Mouse (Mus musculus) right cerebral cortex, postnatal 14 days (tissue): ENCODE measurements around the gene Dlk2.

ENCODE experiments used
- DNase-seq: peaks from one replicate; pipeline ENCODE4 v3.0.0; 2022

Gene Dlk2

DNA sequence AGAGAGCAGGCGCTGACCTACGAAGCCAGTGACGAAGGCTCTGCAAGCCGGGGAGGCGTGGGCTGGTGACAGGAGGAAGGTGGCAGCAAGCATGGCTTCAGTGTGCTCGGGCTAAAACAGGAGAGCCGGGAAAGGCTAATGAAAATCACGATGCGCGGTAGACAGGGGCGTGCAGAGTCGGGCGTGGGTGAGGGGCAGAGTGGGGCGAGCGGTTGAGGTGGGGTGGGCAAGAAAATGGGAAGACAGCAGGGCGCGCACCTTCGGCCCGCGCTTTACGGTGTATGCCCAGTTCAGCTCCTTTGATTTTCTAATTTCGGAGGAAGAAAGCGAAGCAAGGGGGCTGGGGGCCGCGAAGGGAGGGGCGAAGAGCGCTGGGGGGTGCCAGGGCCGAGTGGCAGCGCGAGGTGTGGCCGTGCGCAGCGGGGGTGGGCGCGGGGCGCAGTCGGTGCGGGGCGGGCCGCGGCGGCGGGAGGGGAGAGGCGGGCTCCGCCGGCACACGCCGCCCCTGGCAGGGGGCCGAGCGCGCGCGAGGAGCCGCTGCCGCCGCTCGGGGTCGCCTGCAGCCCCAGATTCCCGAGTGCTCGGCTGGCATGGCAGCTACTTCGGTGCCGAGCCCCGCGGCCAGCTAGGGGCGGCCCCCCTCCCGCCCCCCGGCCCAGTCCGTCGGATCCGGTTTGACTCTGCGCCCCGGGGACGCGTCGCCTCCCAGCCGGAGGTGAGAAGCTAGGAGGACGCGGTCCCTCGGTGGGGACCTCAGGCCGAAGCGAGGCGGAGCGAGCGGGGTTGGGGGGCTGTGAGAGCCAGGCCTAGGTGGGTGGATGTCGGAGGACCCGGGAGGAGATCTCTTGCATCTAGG lies at the start of gene Dlk2:
Gene Dlk2 (plus strand): TSS at position 58 of the 856 bp plus-strand sequence.
- DNase-seq, result peak; percentile 73

DNA sequence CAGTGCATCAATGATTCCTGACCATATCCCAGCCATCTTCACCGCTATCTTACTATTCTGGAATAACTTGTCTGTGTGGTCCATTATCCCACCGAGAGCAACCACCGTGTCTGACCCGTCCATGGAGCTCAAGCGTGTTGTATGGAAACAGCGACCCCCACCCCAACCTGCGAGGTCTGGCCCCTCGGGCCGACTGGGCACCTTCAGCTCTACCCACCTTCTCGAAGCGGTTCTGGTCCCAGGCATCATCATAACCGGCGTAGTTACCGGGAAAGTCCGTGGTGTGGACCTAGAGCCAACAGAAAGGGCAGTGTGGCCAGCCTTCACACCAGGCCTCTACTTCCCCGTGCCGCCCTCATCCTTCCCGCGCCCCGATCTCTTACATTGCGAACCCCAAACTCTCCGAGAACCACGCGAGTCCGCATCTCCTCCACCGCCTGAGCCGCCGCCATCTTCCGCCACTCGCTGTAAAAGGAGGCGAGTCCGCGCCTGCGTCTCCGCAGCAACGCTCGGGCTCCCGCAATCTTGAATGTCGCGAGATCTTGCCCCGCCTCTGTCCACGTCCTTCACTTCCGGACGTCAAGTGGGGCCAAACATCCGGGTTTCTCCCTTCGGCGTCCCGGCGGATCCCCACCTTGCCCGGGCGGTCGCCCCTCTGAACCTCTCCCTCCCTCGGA lies 49.6 kb upstream of the Dlk2 start, which contains the start of the genes Polr1c and Yipf3:
Gene Polr1c (minus strand): TSS at position 543 of the 677 bp plus-strand sequence.
Gene Yipf3 (plus strand): TSS at position 569 of the 677 bp plus-strand sequence.
- peak; percentile 96 for DNase-seq

DNA sequence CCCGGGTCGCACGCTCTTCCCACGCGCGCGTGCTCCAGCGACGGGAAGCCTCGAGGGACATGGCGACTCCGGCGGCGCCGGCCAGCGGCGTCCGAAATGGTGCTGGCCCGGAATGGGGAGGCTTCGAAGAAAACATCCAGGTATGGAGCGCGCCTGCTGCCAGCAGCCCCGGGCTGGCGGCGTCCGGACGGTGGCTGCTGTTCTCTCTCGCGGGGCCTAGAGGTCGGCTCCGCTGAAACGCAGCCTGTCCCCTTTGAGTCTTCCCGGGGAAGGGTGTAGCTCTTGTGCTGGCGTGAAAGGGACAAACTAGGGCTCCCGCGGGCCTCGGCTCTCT lies 49.1 kb upstream of the Dlk2 start:
- DNase-seq, result no peak

DNA sequence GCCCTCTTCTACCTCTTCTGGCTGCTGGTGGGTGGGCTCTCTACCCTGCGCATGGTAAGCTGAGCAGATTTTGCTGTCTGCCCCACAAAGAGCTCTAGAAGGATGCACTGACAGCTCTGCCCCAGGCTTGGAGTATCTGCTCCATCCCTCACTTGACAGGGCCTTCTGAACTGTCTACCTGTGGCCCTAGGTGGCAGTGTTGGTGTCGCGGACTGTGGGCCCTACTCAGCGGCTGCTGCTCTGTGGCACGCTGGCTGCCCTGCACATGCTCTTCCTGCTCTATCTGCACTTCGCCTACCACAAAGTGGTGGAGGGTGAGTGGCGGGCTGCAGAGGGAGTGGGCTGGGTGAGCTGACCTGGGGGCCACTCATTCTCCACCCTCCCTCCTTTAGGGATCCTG lies 46.0 kb upstream of the Dlk2 start:
- no peak for DNase-seq

DNA sequence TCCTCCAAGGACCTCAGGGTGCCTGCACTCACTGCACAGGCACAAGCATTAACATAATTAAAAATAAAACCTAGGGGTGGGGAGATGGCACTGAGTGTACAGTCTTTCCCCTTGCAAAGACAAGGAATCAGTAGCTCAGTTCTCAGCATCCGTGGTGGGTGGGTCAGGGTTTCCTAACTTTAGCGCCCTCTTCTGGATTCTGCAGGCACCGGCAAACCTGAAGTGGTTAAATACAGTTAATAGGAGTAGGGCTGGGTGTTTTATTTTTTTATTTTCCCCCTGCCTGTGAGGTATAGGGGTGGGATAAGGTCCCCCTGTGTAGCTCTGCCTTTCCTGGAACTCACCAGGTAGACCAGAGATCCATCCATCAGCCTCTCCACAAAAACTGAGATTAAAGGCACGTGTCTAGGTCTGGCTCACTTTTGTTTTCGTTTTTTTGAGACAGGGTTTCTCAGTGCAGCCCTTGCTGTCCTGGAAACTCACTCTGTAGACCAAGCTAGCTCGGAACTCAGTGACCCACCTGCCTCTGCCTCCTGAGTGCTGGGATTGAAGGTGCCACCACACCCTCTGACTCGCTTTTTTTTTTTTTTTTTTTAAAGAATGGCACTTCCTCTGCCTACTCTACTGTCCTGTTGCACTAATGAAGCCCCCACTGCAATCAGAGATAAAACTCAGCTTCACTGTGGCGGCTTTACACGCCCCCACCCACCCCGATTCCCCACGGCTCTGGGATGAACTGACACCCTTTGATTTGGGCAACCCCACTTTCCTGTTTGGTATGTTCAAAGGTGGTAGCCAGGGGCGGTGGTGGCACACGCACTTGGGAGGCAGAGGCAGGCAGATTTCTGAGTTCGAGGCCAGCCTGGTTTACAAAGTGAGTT lies 44.4 kb upstream of the Dlk2 start:
- DNase-seq, result no peak

DNA sequence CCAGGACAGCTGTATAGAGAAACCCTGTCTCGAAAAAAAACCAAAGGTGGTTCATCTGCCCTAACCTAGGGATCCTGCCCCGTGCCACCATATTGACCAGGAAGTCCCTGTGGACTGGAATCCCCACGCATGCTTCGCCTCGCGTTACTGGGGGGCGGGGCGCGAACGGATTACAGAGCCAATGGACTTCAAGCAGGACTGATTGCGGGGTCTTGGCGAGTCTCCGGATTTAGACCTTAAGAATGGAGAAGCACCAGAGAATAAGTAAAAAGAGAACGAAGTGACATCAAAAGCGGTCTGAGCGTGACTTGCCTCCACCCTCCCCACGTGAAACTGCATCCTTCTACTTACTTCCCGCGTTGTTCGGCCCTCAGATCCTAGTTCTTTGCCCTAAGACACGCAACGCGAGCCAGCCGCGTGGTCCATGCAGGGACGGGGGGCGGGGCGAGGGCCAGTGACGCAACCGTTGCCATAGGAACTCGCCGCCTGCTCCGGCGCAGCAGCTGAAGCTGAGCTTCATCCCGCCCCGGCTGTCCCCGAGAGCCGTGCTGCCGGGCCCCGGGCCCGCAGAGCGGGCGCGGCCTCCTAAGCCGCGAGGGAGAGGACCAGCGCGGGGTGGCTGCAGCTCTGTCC lies 43.7 kb upstream of the Dlk2 start, which contains the start of gene Lrrc73:
Gene Lrrc73 (plus strand): TSS at position 80 of the 633 bp plus-strand sequence.
- DNase-seq, result peak; percentile 95

DNA sequence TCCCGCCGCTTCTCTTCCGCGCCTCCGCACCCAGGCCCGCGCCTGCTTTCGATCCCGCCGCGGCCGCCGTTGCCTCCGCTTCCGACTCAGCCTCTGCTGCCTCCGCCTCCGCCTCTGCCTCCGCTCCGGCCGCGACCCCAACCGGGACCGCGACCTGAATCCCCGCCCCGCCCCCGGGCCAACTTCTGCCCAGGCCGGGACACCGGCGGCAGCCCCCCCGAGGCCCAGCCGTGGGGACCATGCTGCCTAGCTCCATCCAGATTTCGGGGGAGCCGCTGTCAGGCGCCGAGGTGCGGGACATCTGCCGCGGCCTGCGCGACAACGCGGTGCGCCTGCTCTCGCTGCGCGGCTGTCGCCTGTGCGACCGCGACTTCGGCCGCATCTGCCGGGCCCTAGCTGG lies 43.1 kb upstream of the Dlk2 start:
- peak; percentile 48 for DNase-seq

DNA sequence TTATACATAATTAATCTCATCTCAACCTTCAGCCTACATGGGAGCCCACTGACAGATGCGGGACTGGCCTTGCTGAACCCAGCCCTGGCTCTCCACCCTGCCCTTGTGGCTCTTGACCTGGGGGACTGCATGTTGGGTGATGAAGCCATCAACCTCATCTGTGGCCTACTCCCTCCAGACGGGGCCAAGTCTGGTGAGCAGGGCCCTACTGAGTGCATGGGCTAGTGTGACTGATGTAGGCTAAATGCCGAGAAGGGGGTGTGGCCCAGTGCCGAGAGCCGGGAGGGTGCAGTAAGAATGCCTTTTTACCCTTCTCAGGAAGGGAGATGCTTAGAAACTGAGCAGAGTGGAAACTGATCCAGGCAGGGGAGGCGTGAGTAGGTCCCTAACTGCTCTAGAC lies 42.1 kb upstream of the Dlk2 start:
- no peak for DNase-seq

DNA sequence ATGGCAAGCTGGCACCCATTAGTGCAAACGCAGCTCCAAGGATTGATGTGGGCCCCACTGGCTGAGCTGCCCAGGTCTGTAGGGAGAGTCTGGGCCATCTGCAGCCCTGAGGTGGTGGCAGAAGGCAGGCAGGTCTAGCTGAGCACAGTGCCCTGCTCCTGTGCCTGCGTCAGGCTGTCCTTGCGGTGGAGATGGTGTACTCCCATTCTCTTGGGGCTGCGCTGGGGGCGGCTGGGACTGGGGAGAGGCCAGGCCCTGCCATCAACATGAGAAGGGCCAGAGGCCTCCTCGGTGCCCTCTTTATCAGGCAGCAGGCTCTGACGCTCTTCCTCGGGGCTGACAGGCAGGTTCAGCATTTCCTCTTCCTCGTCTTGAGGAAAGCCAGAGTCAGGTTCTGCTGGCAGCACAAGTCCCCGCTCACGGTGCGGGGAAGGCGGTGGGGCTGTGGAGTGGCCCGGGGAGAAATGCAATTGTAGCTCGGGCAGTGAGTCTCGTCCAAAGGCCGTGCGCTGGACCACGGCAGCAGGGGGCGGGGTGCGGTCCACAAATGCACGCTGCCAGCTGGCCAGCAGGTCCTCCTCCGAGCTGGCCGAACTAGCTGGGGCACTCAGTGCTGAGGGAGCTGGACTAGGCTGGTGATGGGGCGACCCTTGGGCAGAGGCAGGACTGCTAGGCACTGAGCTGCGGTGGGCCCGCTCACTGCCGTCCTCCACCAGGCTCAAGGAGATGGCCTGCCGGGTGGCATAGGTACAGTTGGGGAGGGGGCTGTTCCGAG lies 38.8 kb upstream of the Dlk2 start:
- DNase-seq, result no peak

DNA sequence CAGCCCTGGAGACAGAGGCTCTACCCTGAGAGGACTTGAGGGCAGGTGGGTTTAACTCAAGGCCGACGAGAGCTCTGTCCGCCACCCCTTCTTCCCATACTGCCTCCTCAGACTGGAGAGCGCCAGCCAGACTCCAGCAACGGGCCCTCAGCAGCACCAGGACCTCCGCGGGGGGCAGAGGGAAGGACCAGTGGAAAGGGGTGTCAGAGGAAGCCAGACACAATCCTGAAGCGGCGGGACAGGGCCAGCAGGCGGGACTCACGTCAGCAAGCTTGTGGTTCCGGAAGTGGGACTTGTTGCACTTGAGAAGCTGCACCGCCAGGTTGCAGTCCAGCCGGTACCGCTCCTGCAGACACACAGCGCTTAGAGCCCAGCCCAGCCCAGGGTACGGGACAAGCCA lies 37.5 kb upstream of the Dlk2 start:
- no peak for DNase-seq

DNA sequence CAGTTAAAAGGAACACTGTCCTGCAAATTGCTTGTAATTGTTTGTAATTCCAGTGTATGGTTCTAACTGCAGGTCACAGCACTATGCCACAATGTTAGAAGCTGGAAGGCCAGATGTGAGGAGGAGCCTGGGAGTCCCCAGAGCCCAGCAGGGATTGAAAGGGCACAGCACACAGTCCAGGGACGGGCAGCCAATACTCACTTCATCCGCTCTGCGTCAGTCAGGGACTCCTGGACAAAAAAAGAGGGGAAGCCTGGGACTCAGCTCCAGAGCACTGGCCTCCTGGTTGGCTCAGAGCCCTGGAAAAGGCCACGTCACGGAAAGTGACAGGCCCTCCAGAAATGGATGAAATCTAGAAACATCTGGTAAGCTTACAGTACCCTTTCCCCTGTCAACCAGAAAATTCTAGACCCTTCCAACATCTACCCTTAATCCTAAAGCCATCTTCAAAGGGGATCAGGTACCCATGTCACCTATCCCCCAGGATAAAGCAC lies 35.0 kb upstream of the Dlk2 start:
- no peak for DNase-seq

DNA sequence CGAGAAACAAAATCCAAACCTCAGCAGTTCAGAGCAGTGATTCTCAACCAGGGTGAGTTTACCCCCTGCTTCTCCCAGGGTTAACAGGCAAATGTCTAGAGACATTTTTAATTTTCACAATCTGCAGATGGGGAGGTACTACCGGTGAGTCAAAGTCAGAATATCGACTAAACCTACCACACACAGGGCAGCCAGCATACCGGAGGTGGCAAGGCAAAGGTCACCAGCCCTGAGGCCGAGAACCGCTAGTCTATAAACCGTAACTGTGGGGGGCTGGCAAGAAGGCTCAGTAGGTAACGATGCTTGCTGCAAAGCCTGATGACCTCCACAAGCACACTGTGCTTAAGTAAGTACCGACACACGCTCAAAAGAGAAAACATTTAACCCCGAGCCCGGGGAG lies 31.7 kb upstream of the Dlk2 start:
- no peak for DNase-seq

DNA sequence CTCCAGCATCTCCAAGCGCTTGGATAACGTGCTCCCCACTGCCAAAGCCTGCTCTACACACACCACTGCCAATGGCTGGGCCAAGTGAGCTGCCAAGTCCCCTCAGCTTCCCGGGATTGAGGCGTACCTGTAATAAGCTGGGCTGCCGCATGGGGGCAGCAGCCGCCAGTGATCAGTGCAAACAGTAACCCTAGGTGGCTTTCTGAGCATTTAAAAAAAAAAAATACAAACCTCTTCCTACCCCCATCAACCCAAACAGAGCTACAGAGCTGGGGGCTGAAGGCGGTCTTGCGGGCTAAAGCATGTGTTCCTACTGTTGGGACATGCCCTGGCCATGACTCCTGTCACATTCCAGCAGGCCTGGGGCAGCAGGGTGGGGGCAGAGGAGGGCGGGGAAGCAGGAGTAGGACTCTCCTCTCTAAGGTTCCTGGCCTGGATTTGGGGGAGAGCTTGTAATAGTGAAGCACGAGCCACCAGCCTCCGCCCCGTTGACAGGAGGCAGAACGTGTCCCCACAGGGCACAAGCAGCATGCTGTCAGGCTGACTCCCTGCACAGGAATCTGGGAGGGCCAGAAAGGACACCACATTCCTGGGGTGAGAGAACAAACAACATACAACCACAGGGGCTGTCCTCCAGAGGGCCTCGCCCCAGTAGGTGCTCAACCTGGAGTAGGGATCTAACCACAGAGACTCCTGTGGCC lies 31.2 kb upstream of the Dlk2 start:
- peak; percentile 78 for DNase-seq

DNA sequence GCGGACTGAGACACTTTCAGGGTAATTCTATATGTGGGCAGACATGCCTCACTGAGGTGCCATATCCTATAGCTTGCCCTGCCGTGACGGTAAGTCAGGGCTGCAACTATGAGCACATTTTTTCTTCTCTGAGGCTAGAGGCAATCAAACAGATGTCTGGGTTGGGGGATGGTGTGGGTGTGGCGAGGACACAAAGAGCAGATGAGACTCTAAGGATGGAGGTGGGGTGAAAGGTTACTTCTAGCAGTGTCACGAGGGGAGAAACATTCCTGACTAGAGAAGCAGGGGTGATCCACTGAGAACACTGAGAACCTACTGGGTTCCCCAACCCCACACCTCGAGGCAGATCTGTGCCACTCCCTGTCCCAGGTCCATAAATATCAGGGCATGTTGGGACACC lies 30.2 kb upstream of the Dlk2 start:
- DNase-seq, result no peak

DNA sequence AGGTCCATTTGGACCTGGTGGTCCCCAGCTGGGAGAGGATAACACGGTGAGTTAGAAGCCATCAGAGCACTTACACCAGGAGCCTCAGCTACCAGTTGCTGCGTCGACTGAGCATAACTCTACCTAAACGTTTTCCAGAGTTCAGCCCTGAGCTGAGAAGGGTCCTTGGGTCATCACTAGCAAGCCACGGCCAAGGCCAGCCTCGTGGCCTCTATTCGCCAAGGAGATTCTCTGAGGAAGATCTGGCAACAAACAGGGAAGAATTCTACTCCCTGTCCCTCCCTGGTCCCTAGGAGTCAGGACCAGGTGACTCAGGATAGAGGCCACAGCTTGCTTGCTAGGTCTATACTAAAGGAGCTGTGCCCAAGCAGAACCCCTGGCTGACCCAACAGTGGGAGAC lies 29.7 kb upstream of the Dlk2 start:
- DNase-seq, result no peak

DNA sequence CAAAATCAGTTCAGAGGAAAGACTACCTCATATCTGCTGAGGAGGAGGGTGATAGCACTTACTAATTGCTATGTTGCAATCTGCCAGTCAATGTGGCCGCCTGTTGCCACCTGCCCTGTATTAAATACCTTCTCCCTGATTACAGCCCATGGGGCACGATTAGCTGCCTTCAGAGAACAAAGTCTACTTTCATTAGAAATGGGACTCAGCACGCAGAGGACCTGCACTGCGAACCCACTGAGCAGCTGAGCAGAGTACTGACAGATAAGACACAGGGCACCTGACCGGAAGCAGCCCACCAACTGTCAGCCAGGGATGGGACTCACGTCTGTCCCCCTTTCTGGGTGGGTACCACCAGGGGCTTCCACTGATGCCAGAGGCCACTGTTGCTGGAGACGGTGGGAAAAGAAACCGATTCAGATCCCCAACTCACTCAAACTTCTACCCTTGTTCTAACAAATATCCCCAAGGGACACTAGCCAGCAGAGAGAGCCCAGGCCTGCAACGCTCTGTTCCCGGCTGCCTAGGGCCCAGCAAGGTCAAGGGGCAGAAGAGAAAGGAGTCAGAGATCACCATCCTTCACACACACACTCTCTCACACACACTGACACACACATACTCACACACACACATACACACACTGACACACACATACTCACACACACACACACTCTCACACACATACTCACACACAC lies 29.0 kb upstream of the Dlk2 start:
- DNase-seq, result no peak

DNA sequence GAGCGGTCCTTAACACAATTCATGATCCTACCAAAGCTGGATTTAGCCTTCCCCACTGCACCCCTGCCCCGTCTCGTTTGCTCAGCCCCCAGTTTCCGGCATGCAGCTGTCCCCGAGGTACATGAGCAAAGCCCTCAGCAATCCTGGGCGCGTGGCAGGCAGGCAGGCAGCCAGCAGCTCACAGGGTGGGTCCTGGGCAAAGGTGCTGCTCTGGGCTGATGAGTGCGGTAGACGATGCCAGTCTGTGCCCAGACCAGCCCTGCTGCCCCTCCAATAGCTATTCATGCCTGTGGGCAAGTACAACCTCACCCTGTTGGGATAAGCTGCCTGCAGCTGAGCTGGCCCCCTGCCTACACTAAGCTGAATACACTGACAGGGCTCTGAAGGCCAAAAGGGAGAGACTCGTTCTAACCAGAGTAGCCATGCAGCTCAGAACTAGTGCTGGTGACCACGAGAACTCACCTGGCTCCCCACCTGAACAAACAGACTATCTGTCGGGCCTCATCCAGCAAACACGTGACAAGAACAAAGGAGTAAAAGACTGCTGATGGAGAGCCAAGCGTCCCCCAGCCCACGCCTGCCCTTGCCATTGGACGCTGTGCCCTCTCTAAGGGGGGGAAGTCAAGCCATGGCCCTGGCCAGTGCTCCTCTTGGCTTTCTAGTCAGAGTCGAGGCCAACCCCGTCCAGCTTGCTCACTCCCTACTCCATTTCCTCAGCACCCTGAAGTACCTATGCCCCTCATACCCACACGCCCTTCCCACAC lies 27.3 kb upstream of the Dlk2 start:
- DNase-seq, result no peak

DNA sequence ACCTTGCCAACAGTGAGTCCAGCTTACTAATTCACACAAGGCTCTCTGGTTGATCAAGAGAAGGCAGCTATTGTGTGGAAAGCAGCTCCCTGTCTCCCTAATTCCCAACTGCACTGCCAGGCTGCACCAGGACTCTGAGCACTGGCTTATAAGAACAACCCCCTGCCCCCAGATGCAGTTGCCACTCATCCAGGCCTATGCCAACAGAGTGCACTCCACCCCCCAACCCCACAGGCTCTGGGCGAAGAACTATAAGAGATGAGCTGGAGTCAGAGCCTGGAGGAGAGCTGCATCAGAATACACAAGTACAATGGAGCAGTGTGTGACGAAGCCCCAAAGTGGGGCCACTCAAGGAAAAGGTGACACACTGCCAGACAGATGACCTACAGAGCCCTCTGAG lies 25.2 kb upstream of the Dlk2 start:
- no peak for DNase-seq

DNA sequence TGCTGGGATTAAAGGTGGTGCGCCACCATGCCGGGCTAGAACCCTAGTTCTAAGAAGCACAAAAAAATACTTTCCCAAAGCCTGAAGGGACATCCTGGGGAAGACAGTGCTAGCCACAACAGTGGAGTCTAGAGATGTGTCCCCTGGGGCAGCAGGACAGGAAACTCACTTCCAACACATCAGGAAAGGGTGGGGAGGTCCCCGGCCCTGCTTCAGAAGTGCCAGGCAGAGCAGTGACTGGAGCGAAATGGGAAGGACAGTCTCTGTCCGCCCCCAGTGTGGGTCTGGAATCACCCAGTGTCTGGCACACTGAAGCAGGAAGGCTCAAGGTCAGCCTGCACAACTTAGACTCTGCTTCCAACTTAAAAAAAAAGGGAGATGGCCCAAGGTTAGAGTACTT lies 24.5 kb upstream of the Dlk2 start:
- no peak for DNase-seq

DNA sequence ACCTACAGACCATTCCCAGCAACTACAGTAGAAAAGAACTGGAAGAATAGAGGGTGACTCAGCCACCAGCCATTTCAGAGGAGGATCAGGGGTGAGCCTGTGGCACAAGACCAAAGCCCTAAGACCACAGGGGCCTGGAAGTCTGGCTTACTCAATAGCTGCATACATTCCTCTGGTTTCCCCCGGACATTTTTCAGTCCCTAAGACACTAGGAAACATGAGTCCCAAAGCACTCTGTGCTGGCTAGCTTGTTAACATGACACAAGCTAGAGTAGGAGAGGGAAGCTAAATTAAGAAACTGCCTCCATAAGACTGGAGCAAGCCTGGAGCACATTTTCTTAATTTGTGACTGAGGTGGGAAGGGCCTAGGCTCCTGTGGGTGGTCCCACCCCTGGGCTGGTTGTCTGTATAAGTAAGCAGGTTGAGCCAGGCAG lies 23.4 kb upstream of the Dlk2 start:
- DNase-seq, result no peak
